Mouse (Mus musculus) gastrocnemius, postnatal 14 days (tissue): Measurements from ENCODE around the gene Dlk2. TPM values are rescaled to one million over a fixed set of nuclear protein-coding genes. Genes with fewer than 3 reads are reported as not detected.

Experiments
- DNase-seq: peaks from one replicate; pipeline ENCODE4 v3.0.0; 2021; ENCODE audit warnings: mixed read lengths
- intact Hi-C: fragments of 180-260 bp; cut with DNase I; formaldehyde crosslinking; loops from one replicate; pipeline ENCODE4 v1.15.1; 2025; ENCODE audit warnings: low total_unique reads
- total RNA-seq, 2 experiments: library from RNA; stranded (reverse); gene quantifications; 2 replicates each; pipeline ENCODE4 v1.2.3; 2021

Gene Dlk2
- total RNA-seq, 2 experiments from 2014 or later, result 0.35 to 0.59 TPM

DNA sequence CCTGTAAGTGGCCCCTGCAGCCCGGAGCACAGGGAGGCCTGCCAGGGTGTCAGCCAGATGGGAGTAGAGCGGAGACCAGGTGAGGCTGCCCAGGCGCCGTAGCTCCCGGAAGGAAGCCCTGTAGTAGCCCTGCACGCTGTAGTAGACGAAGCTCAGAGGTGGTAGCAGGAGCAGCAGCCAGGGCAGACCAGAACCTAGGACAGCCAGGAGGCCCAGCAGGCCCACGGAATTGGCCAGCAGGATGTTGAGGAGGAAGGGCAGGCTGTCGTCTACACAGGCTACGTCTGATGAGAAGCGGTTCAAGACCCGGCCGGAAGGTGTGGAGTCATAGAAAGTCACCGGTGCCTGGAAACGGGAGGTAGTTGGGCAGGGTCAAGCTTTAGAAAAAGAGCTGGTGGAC lies 9.7 kb downstream of the Dlk2 start:
- DNase-seq, result no peak
- intact Hi-C loops, result no loop called here

- intact Hi-C loops, result no loop called here
- DNase-seq, result no peak
Measured at GRCm38 (mm10) chr17:46309835-46310234, 12.6 kb downstream of the Dlk2 start.

GRCm38 (mm10) chr17:46310515-46310914 lies 13.3 kb downstream of the Dlk2 start:
- intact Hi-C loops, result no loop called here
- DNase-seq, result no peak

DNA sequence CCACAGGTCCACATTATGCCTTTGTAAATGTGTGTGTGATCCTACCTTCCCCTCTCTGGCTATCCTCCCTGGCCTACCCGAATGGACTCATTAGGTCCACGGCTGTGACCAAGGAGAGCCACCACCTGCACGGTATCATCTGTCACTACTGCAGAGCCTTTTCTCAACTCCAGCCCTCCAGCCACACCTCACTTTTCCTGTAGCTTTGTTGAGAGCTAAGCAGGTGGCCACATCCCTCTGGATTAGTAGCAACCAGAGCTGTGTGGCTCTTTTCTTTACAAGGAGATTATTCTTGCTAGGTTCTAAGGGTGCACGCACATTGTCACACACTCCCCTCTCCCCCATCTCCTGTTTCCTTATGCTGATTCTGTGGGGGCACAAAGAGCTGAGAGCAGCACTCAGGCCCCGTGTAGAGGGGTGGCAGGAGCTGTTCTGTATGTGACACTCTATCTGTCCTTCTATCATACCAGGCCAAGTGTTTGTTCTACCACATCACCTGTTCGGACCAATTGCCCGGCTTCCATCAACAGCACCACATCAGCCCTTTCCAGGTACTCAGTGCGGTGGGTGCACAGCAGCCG lies 16.0 kb downstream of the Dlk2 start:
- no peak for DNase-seq
- intact Hi-C loops, result no loop called here

DNA sequence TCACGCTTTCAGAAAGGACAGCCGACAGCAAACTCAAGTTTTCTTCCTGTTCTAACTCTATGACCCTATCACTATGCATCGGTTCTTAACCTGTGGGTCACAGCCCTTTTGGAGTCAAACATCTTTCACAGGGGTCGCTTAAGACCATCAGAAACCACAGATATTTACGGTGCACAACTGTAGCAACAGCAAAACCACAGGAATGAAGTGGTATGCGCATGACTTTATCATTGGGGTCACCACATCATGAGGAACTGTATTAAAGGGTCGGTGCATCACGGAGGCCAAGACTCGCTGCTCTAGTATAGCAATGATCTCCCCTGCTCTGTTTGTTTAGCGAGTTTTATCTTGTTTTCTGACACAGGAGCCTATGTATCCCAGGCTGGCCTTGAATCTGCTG lies 18.6 kb downstream of the Dlk2 start:
- intact Hi-C loops, result no loop called here
- no peak for DNase-seq

DNA sequence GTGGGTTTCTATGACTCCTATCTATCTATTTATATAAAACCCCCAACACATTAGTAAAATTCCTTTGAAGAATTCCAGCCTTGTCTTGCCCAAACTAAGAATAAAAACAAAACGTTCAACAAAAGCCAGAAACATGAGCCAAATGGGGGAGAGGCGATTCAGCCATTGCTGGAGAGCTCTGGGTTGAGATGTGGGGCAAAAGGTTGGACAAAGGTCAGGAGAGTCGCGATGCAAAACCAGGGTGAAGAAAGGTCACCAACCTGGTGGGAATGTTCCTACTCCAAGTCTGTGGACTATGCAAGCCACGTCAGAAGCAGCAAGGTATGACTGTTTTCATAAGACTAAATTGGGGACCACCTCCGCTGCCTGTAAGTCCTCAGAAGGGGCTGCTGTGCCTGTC lies 23.3 kb downstream of the Dlk2 start:
- intact Hi-C loops, result loop anchor here (10.0 kb wide), 1 partner anchor 266 kb away; no protein-coding TSS in a partner anchor
- DNase-seq, result no peak

DNA sequence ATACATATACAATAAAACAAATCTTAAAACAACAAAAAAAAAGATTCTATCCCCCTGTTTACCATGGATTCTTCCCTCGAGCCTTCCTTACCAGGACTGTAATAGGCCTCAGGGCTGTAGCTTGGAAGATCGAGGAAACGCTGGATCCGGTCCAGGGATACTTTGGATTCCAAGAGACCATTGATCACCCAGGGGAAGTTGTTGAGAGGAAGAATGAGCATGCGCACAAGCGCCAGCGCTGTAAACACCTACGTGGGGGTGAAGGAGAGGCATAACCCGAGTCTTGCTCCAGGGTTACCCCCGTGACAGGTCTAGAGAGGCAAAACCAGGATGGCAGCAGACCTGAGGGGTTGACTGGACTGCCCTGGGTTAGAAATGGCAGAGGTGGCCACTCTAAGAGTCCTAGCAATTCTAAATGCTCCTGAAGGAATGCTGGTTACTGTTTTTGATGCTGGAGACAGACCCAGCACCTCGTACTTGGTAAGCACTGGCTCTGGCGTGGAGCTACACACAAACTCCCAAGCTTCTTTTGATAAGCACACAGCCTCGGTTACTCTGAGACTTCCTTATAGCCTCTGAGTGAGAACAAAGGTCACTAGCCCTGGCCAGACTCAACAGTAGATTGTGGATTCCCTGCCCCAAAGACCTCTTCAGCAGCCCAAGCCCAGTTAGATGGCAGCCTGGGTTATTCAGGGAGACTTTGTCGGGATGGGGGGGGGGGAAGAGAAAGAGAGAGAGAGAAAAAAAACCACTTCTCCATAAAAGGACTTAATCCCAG lies 25.0 kb downstream of the Dlk2 start:
- DNase-seq, result no peak
- intact Hi-C loops, result loop anchor here (10.0 kb wide), 1 partner anchor 267 kb away; no protein-coding TSS in a partner anchor

DNA sequence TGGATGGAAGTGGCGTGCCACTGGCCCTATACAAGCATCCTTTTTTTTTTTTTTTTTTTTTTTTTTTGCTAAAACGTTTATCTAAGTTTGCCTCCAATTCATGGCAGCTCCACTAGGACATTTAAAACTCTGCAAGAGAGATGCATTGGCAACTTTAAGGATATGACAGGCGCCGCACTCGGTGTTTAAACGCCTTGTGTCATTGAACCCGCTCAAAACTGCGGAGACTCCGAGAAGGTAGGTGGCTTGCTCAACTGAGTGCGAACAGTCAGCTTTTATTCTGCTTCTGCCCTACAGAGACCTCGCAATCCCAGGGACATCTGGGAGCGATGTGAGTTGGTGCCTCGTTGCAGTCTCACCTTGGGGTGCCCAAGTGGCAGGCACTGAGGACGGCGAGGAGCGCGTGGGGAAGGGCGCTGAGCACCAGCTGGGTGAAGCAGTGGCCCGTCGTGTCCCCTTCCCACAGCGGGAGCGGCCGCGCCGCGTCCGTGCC lies 30.2 kb downstream of the Dlk2 start:
- DNase-seq, result no peak
- intact Hi-C loops, result loop anchor here (10.0 kb wide), 1 partner anchor 273 kb away; no protein-coding TSS in a partner anchor

DNA sequence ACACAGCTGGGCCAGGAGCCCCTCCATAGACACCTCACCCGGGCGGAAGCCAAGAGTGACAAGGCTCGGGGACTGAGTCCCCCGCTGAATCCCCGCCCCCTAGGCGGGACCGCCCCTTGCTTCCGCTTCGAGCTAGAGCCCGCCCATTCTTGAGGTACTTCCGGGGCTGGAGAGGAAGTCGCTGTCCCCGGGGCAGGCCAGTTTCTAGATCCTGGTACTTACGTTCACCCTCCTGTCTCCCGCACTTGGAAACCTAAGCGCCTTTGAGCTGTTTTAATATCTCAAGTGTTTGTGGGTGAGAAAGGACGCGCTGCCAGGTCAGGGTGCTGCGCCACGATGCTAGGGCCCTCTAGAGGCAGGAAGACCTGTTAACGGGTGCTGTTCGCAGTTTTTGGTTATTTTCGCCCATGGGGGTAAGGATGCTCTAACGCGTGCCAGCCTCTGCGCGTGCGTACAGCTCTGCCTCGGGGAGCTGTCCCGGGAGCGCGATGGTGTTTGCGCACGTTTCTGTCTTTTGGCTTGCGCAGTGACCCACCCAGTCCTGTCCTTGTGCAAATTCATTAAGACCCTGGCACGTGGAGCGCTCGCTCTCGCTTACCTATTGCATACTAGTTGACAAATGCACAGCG lies 30.8 kb downstream of the Dlk2 start, which contains the start of gene Abcc10:
Gene Abcc10 (minus strand): TSS at position 447 of the 629 bp plus-strand sequence.
- peak; percentile 96 for DNase-seq
- intact Hi-C loops, result loop anchor here (10.0 kb wide), 1 partner anchor 273 kb away; no protein-coding TSS in a partner anchor

GRCm38 (mm10) chr17:46328723-46329122 lies 31.5 kb downstream of the Dlk2 start:
- intact Hi-C loops, result loop anchor here (10.0 kb wide), 1 partner anchor 274 kb away; no protein-coding TSS in a partner anchor
- DNase-seq, result no peak

DNA sequence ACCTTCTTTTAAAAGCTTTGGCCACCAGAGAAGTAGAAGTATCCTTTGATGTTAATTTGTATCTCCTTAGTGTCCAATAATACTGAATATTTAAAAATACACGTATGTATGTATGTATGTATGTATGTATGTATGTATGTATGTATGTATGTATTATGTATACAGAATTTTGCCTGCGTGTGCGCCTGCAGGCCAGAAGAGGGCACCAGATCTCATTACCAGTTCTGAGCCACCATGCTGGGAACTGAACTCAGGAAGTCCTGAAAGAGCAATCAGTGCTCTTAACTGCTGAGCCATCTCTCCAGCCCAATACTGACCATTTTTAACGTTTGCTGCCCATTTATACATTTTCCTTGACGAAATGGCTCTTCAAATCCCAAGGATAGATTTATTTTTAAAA lies 39.3 kb downstream of the Dlk2 start:
- intact Hi-C loops, result no loop called here
- DNase-seq, result no peak

DNA sequence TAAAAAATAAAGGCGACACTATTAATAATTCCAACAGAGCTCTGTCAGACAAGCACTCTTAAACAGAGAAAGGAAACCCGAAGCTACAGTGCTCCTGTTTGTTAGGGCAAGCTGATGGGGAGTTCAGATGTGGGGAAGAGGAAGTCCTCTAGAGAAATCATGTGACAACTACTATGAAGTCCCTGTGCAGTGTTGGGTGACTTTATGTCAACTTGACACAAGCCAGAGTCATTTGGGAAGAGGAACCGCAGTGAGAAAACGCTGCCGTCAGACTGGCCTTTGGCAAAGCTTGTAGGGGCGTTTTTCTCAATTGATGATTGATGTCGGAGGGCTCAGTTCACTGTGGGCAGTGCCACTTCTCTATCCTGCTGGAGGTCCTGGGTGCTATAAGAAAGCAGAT lies 44.0 kb downstream of the Dlk2 start:
- intact Hi-C loops, result no loop called here
- DNase-seq, result no peak

GRCm38 (mm10) chr17:46351026-46351700 lies 53.9 kb downstream of the Dlk2 start:
- intact Hi-C loops, result no loop called here
- DNase-seq, result no peak

Other genes with a start within 250 kb of the Dlk2 start
- 10 to 100 TPM; 61.3 to 61.8 TPM for gene Mrps18a, start 186.4 kb upstream of the Dlk2 start, total RNA-seq
- under 1 TPM; 0.43 to 0.66 TPM for gene Rsph9, start 153.2 kb upstream of the Dlk2 start, total RNA-seq
- 10 to 100 TPM; 14.6 to 15.6 TPM for gene Mad2l1bp, start 143.9 kb upstream of the Dlk2 start, total RNA-seq
- gene Gtpbp2, start 136.4 kb upstream of the Dlk2 start, total RNA-seq, result 10 to 100 TPM; 45.4 to 56.3 TPM
- 10 to 100 TPM; 11.2 to 13.5 TPM for gene Polh, start 94.8 kb upstream of the Dlk2 start, total RNA-seq
- 10 to 100 TPM; 11.5 to 12.6 TPM for gene Xpo5, start 94.6 kb upstream of the Dlk2 start, total RNA-seq
- 10 to 100 TPM; 14.5 to 15.1 TPM for gene Polr1c, start 49.4 kb upstream of the Dlk2 start, total RNA-seq
- gene Yipf3, start 49.3 kb upstream of the Dlk2 start, total RNA-seq, result 10 to 100 TPM; 59.0 to 62.2 TPM
- gene Lrrc73, start 43.9 kb upstream of the Dlk2 start, total RNA-seq, result under 1 TPM; 0.29 to 0.84 TPM
- gene Tjap1, start 14.4 kb upstream of the Dlk2 start, total RNA-seq, result 10 to 100 TPM; 34.9 to 42.0 TPM
- 1 to 10 TPM; 2.3 to 2.8 TPM for gene Abcc10, start 30.9 kb downstream of the Dlk2 start, total RNA-seq
- gene Zfp318, start 86.3 kb downstream of the Dlk2 start, total RNA-seq, result 10 to 100 TPM; 12.8 to 13.6 TPM
- 1 to 10 TPM in 1 of 2 experiments, under 1 TPM in 1; 0.78 to 1.7 TPM for gene Crip3, start 131.5 kb downstream of the Dlk2 start, total RNA-seq
- gene Slc22a7, start 141.0 kb downstream of the Dlk2 start, total RNA-seq, result not detected
- 1 to 10 TPM; 3.3 to 4.6 TPM for gene Ttbk1, start 190.3 kb downstream of the Dlk2 start, total RNA-seq
- 1 to 10 TPM; 4.8 to 6.3 TPM for gene Dnph1, start 199.3 kb downstream of the Dlk2 start, total RNA-seq
- 10 to 100 TPM in 1 of 2 experiments, 1 to 10 TPM in 1; 9.5 to 11.9 TPM for gene Cul9, start 249.0 kb downstream of the Dlk2 start, total RNA-seq